Mouse (Mus musculus) frontal cortex, postnatal 36 days (tissue): ENCODE measurements around the gene Gjd3.
A peak's percentile ranks its signal among the peaks of the same experiment; 100 is the strongest.

Experiments
- DNase-seq, 2 experiments: peaks; one replicate each; pipeline ENCODE4 v3.0.0; 2022; ENCODE audit warnings: low spot score in 2 of 2

Gene Gjd3

DNA sequence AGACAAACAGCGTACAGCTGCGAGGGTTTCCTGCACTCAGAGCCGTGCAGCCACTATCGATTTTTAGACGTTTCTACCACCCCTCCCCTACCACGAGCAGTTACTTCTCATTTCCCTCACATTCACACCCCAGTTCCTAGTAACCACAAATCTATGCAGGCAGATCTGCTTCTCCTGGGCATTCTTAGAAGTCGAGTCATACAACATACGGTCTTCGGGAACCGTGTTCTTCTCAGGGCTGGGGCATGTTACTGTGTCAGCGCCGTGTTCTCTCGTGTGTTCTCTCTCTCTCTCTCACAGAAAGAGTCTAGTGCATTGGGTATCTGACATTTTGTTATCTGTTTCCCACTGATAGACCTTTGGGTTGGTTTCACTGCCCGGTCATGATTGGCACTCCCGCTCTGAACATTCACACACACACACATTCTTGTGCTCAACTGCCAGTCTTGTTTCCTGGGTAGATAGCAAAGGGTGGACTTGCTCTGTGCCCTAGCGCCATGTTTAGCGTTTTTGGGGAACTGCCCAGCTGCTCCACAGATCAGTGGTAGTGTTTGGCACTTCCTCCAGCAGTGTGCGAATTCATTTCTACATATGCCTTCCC is 34.7 kb downstream of the Gjd3 start:
- DNase-seq, result no peak

- no peak for DNase-seq
Measured at GRCm38 (mm10) chr11:98945605-98945977, 37.2 kb downstream of the Gjd3 start.

GRCm38 (mm10) chr11:98944897-98945604 is 37.8 kb downstream of the Gjd3 start:
- DNase-seq, result no peak

GRCm38 (mm10) chr11:98943741-98944461 is 38.9 kb downstream of the Gjd3 start:
- DNase-seq, result no peak

DNA sequence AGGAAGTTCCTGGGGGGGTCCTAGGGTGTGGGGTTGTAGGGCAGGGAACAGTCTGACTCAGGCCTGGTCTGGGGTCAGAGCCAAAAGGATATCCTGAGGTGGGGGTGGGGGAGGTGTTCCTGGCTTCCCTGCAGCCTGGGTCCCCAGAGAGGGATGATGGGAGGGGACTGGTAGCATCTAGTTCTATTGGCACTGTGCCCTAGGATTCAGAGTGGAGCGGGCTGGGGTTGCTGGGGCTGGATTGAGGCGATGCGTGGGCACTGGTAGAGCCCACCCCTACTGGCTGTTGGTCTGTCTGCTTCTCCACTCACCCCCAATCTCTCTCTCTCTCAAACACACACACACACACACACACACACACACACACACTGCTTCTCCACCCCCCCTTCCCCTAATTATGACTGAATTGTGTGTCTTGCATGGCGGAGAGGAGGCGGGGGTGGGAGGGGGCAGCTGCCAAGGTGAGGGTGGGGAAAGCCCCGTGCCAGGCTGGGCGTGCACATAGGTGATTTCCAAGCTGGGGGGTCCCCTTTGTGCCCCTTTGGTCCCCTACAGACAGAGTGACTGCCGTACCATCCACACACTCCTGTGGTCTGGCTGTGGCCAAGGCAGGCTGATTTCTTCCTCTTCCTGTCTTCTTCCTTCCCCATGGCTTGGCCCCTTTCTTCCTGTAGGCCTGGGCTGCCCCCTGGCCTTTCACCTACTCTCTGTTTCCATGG is 39.7 kb downstream of the Gjd3 start:
- DNase-seq, result no peak

DNA sequence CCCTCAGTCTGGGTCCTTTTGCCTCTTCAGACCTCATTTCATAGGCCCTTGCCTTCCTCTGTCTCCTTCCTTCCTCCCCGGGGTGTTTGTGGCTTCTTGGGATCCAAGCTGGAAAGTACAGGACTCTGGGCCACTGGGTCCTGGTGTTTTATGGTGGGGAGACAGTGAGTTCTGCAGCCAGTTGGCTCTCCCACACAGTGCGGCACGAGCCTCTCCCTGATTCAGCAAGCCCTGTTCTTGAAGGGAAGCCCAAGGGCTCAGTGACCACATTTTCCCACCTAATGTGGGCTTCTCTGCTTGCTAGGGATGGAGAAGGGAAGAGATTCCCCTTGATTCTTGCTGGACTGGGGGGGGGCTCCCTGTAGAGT is 40.3 kb downstream of the Gjd3 start:
- DNase-seq, result no peak

- DNase-seq, result no peak
Measured at GRCm38 (mm10) chr11:98941826-98942550, 40.8 kb downstream of the Gjd3 start.

GRCm38 (mm10) chr11:98941341-98941825 is 41.4 kb downstream of the Gjd3 start:
- peak in 1 of 2 experiments; percentile 64 for DNase-seq

- no peak for DNase-seq
Measured at GRCm38 (mm10) chr11:98940776-98941175, 42.0 kb downstream of the Gjd3 start.

GRCm38 (mm10) chr11:98939953-98940641 is 42.7 kb downstream of the Gjd3 start:
- DNase-seq, result peak; percentile 74 to 76

DNA sequence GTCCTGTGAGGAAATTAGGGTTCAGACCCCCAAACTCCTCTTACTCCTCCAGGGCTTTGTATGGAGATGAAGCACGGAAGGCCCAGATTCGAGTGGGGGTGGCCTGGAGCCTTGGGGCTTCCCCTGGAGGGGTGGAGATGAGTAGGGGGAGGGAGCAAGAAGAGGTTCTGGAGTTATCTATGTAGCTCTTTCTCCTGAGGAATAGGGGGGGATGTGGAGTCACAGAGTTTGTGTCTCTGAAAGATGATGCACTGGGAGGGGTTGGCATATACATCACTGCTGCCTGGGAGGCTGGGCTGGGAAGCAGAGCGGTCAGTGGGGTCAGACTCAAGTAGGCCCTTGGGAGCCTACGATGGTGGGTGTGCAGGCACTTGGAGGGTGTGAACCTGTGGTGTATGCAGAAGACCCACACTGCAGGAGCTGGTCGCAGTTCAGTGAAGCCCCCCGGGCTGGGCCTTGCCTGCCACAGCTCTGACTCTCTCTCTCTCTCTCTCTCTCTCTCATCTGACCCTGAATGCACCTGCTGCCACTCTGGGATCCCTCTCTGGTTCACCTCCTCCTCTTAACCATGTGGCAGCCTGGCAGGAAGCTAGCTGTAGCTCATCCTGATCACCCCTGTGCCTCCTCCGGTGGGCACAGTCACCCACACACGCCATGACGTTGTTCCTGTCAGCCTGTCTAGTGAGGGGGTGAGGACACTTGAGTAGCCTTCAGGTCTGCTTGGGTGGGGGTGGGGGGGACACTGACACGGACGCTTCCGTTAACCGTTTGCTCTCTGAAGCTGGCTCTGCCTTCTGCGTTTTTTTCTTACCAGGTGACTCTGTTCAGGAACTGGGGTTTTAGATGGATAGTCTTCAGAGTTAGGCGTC is 43.5 kb downstream of the Gjd3 start:
- no peak for DNase-seq

- no peak for DNase-seq
Measured at GRCm38 (mm10) chr11:98938701-98939083, 44.1 kb downstream of the Gjd3 start.

DNA sequence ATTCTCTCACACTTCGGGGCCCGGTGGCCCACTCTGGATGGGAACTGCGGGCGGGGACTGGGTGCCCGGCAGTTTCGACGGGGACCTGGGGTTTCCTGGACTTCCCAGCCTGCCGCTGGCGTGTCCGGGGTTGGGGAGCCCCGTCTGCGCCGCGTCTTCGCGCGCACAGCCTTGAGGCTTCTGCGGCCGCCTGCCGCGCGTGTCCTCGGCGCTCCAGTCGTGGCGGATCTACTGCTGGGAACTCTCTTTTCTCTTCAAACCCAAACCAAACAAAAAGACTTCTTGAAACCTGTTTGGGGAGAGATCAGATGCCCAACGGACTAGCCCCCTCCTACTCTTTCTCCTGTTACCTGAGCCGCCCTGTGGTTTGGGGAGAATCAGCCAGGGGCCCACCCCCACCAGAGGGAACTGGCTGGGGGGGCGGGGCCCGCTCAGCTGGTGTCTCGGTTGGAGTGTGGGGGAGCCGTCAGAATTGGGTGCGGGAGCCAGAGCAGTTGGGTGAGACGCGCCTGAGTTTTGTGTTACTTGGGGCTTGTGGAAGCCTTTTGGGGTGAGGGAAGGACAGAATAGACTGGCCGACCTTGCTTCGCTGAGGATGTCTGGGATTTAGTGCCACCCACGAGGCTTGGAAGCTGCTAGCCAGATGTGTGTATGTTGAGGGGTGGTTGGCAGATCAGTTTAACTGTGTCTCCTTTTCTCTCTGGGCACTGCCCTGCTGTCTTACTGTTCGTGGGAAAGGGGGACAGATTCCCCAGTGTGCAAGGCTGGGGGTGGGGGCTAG is 44.7 kb downstream of the Gjd3 start:
- DNase-seq, result no peak

GRCm38 (mm10) chr11:98937410-98937913 is 45.4 kb downstream of the Gjd3 start:
- DNase-seq, result peak in 1 of 2 experiments; percentile 59

DNA sequence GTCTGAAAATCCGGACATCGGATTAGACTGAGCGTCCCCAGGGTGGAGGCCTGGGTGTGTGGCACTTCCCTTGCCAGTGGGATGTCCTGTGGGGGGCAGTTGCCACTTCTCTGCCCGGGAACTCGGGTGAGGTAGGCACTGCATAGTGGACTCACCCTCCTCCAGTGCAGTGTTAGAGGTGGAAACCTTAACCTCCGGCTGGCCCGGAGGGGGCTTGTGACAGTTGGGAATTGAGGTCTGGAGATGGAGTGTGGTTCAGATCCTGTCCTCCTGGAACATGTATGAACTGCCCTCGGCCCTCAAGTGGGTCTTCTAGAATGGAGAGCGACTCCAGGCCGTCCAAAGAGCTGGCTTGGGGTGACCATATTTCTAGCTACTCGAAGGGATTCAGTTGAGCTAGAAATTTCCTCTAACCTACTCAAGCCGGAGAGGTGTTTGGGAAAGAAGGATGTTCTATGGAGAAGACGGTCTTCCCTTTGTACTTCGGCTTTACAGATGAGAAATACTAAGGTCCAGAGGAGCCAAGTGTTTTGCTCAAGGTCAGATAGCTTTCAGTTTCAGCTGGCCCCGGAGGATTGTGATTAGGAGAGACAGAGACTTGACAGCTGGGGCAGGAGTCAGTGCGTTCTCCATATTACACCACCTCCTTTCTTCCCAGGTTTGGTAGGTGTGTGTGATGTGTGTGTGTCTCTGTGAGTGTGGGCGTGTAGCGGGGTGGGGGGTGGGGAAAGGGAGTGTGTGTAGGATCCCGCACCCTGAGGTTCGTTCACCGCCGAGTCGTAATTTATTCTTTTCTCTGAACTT is 46.0 kb downstream of the Gjd3 start:
- no peak for DNase-seq

- no peak for DNase-seq
Measured at GRCm38 (mm10) chr11:98936170-98936569, 46.6 kb downstream of the Gjd3 start.

DNA sequence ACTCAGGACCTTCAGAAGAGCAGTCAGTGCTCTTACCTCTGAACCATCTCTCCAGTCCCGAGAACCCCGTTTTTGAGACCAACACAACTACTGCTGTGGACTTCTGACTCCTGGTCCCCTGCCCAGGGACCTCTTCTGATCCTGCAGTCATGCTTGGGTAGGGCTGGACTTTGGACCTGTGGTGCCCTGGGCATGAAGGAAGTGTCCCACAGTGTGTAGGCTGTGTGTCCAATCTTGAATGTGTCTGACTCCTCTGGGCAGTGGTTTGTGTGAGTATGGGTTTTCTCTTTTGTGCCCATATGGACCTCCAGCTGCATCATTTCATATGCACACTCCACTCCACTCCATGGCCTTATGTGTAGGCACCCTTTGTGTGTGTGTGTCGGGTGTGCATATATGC is 47.7 kb downstream of the Gjd3 start:
- no peak for DNase-seq

DNA sequence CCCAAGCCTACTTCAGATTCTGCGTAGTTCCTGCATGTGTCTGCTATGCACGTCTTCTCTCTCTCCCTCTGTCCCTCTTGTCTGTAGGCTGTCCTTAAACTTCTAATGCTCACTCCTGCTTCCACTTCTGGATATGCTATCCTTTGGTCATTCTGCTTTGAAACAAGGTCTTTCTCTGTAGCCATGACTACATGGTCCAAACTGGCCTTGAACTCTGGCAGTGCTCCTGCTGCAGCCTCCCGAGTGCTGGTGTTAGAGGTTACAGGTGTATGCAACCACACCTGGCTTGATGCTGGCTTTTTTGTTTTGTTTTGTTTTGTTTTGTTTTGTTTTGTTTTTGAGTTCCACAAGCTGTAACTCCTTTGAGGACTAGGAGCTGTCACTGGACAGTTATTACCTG is 48.4 kb downstream of the Gjd3 start:
- DNase-seq, result no peak
